Mouse (Mus musculus): ENCODE results near the gene Arpp19. TPM values are rescaled to one million over a fixed set of nuclear protein-coding genes. Genes with fewer than 3 reads are reported as not detected.
A peak's percentile ranks its signal among the peaks of the same experiment; 100 is the strongest.

Arpp19 gene
- total and polyA plus RNA-seq, 2 experiments from 2014 or later, result 111 to 213 TPM

DNA sequence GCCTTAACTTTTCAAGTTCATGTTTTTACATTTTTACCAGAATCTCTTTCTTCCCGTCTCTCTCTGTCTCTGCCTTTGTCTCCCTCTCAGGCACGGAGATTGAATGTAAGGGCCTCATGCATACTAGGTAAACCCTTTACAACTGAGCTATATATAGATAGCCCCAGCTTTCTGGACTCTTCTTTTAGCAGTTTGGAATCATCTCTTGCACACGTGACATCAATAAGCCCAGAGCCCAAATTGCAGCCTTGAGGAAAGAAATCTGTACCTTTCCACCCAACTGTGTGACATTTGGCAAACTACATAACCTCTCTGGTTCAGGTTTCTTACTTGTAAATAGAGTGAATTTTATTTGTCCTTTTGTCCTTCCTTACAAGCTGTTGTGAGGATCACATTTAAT lies 34.9 kb downstream of the Arpp19 start:
- H3K4me2 ChIP-seq (ENCODE audit: low read depth), result peak overlapping the region; percentile 71
- H3K4me3 ChIP-seq (ENCODE audit: low read depth, low read length), result peak overlapping the region; percentile 82
- no peaks in the 10 kb centered on the region for H3K36me3 ChIP-seq (ENCODE audit: insufficient read depth)
- peak overlapping the region; percentile 94 for H3K9ac ChIP-seq
- H3K27ac ChIP-seq (ENCODE audit: low read depth, low read length), result peak overlapping the region; percentile 98
- ATAC-seq, result no peak
- peaks cover 15% of the 10 kb centered on the region; the same call in 1 of the 2 replicates for H3K4me1 ChIP-seq (ENCODE audit: insufficient read depth)
- DNase-seq, result peak; percentile 34
- WGBS, result 8% methylated on average over 3 of the region's 3 CpGs
- no peaks in the 10 kb centered on the region for H3K9me3 ChIP-seq (ENCODE audit: low read length)
- TF ChIP-seq CTCF (IDR thresholded peaks at IDR 0.05; ENCODE audit: low read depth), result no peak
- H3K27me3 ChIP-seq (ENCODE audit: insufficient read depth, low read length), result no peaks in the 10 kb centered on the region

- H3K9me3 ChIP-seq (ENCODE audit: low read length), result no peaks in the 10 kb centered on the region
- no peak for TF ChIP-seq CTCF (IDR thresholded peaks at IDR 0.05; ENCODE audit: low read depth)
- no peaks in the 10 kb centered on the region for H3K27me3 ChIP-seq (ENCODE audit: insufficient read depth, low read length)
- H3K4me1 ChIP-seq (ENCODE audit: insufficient read depth), result peaks cover 15% of the 10 kb centered on the region; the same call in 1 of the 2 replicates
- H3K36me3 ChIP-seq (ENCODE audit: insufficient read depth), result no peaks in the 10 kb centered on the region
- H3K4me3 ChIP-seq (ENCODE audit: low read depth, low read length), result no peak overlapping the region
- ATAC-seq (no peak), DNase-seq (no peak)
- H3K4me2 ChIP-seq (ENCODE audit: low read depth), result no peak overlapping the region
- no peak overlapping the region for H3K9ac ChIP-seq
- no peak overlapping the region for H3K27ac ChIP-seq (ENCODE audit: low read depth, low read length)
Observed at GRCm38 (mm10) chr9:75077191-75077590, 39.8 kb downstream of the Arpp19 start.

- H3K9ac ChIP-seq, result no peak overlapping the region
- ATAC-seq (peak; percentile 88), DNase-seq (peak; percentile 43)
- no peak for TF ChIP-seq CTCF (IDR thresholded peaks at IDR 0.05; ENCODE audit: low read depth)
- H3K4me1 ChIP-seq (ENCODE audit: insufficient read depth), result no peaks in the 10 kb centered on the region
- H3K4me3 ChIP-seq (ENCODE audit: low read depth, low read length), result no peak overlapping the region
- H3K27me3 ChIP-seq (ENCODE audit: insufficient read depth, low read length), result no peaks in the 10 kb centered on the region
- H3K36me3 ChIP-seq (ENCODE audit: insufficient read depth), result no peaks in the 10 kb centered on the region
- H3K4me2 ChIP-seq (ENCODE audit: low read depth), result no peak overlapping the region
- WGBS, result 22% methylated on average over 5 of the region's 5 CpGs
- no peak overlapping the region for H3K27ac ChIP-seq (ENCODE audit: low read depth, low read length)
- H3K9me3 ChIP-seq (ENCODE audit: low read length), result no peaks in the 10 kb centered on the region
Observed at GRCm38 (mm10) chr9:75085242-75085824, 47.9 kb downstream of the Arpp19 start.

- H3K4me1 ChIP-seq (ENCODE audit: insufficient read depth), result no peaks in the 10 kb centered on the region
- no peaks in the 10 kb centered on the region for H3K27me3 ChIP-seq (ENCODE audit: insufficient read depth, low read length)
- WGBS, result 60% methylated on average over 2 of the region's 2 CpGs
- H3K4me3 ChIP-seq (ENCODE audit: low read depth, low read length), result no peak overlapping the region
- TF ChIP-seq CTCF (IDR thresholded peaks at IDR 0.05; ENCODE audit: low read depth), result no peak
- no peak for DNase-seq
- no peaks in the 10 kb centered on the region for H3K9me3 ChIP-seq (ENCODE audit: low read length)
- no peak overlapping the region for H3K9ac ChIP-seq
- ATAC-seq, result no peak
- H3K36me3 ChIP-seq (ENCODE audit: insufficient read depth), result no peaks in the 10 kb centered on the region
- H3K27ac ChIP-seq (ENCODE audit: low read depth, low read length), result no peak overlapping the region
- no peak overlapping the region for H3K4me2 ChIP-seq (ENCODE audit: low read depth)
Observed at GRCm38 (mm10) chr9:75087823-75088222, 50.4 kb downstream of the Arpp19 start.

DNA sequence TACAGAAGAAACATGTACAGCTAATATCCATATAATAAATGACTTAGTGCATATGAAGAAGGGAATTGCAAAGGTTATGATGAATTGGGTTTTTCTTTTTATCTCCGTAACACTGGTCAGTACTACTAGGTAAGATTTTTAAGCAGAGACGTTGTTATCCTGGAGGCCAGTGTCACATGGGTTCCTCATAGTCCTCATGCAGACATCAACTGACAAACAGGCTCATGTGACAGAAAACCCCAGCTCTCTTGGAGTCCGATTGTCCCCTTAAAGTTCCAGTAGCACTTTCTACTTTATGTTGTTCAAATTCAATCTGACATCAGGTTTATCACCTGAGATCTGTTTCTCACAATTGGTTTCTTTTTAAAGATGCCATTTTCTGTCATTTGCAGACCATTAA lies 51.9 kb downstream of the Arpp19 start:
- DNase-seq, result no peak
- H3K4me1 ChIP-seq (ENCODE audit: insufficient read depth), result no peaks in the 10 kb centered on the region
- no peak for TF ChIP-seq CTCF (IDR thresholded peaks at IDR 0.05; ENCODE audit: low read depth)
- 78% methylated on average over 3 of the region's 3 CpGs for WGBS
- ATAC-seq, result no peak
- no peaks in the 10 kb centered on the region for H3K36me3 ChIP-seq (ENCODE audit: insufficient read depth)
- H3K9ac ChIP-seq, result no peak overlapping the region
- no peak overlapping the region for H3K4me3 ChIP-seq (ENCODE audit: low read depth, low read length)
- no peaks in the 10 kb centered on the region for H3K9me3 ChIP-seq (ENCODE audit: low read length)
- no peaks in the 10 kb centered on the region for H3K27me3 ChIP-seq (ENCODE audit: insufficient read depth, low read length)
- H3K4me2 ChIP-seq (ENCODE audit: low read depth), result no peak overlapping the region
- no peak overlapping the region for H3K27ac ChIP-seq (ENCODE audit: low read depth, low read length)

DNA sequence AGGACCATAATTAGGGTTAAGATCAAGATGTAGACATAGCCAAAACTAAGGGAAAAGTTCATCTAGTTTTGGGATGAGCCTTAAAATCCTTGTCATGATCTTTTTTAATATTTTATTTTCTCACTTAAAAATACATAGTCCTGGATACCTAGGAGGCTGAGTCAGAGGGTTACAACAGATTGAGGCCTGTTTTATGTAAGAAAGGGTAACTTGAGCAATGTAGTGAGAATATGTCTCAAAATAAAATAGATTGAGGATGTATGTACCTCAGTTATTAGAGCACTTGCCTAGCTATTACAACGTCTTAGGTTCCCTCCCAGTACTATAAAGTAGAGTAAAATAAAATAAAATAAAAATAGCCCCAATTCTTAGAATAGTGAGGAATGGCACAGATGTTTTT lies 54.7 kb downstream of the Arpp19 start:
- Histone ChIP-seq H3K4me1 (ENCODE audit: insufficient read depth) (no peaks in the 10 kb centered on the region), H3K4me2 (ENCODE audit: low read depth) (no peak overlapping the region), H3K27ac (ENCODE audit: low read depth, low read length) (no peak overlapping the region), H3K4me3 (ENCODE audit: low read depth, low read length) (no peak overlapping the region), H3K9me3 (ENCODE audit: low read length) (no peaks in the 10 kb centered on the region), H3K36me3 (ENCODE audit: insufficient read depth) (no peaks in the 10 kb centered on the region), H3K27me3 (ENCODE audit: insufficient read depth, low read length) (no peaks in the 10 kb centered on the region), H3K9ac (no peak overlapping the region)
- TF ChIP-seq CTCF (IDR thresholded peaks at IDR 0.05; ENCODE audit: low read depth), result no peak
- WGBS, result 79% methylated on average over 1 of the region's 1 CpGs
- ATAC-seq, result no peak
- DNase-seq, result no peak

DNA sequence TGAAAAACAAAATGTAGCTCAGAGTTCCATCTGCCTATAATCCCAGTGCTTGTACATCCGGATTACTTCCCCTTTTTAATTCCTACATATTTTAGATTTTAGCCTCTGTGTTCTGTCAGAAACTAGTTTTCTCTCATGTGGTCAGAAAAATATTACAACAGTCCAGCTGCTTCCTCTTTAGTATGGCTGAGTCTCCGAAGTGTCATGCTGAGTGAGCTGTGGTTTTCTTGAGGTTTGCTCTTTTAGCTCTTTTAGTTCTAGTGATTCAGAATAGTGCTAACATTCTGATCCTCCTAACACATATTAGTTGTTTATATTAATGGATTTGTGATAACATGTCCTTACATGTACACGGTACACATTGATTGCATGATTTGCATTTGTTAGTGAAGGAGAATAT lies 57.3 kb downstream of the Arpp19 start:
- 84% methylated on average over 3 of the region's 3 CpGs for WGBS
- Histone ChIP-seq H3K36me3 (ENCODE audit: insufficient read depth) (no peaks in the 10 kb centered on the region), H3K4me3 (ENCODE audit: low read depth, low read length) (no peak overlapping the region), H3K4me1 (ENCODE audit: insufficient read depth) (peaks cover 2% of the 10 kb centered on the region; the same call in 1 of the 2 replicates), H3K4me2 (ENCODE audit: low read depth) (no peak overlapping the region), H3K27me3 (ENCODE audit: insufficient read depth, low read length) (no peaks in the 10 kb centered on the region), H3K27ac (ENCODE audit: low read depth, low read length) (no peak overlapping the region), H3K9ac (no peak overlapping the region), H3K9me3 (ENCODE audit: low read length) (no peaks in the 10 kb centered on the region)
- TF ChIP-seq CTCF (IDR thresholded peaks at IDR 0.05; ENCODE audit: low read depth), result no peak
- ATAC-seq (no peak), DNase-seq (no peak)

Data from forebrain, postnatal 0 days (tissue).